Mouse (Mus musculus) myocyte (in vitro differentiated cells): ENCODE measurements around the gene Elovl6.

Experiments
- CEBPB ChIP-seq: IDR thresholded peaks from 2 replicates; pipeline ENCODE4 v1.6.1; 2011; ENCODE audit warnings: mild to moderate bottlenecking, moderate library complexity; ENCODE audit not compliant: poor library complexity, insufficient read depth, severe bottlenecking
- E2F4 ChIP-seq: IDR thresholded peaks from one replicate; pipeline ENCODE4 v1.6.1; 2011; ENCODE audit warnings: mild to moderate bottlenecking, control low read depth, moderate library complexity; ENCODE audit not compliant: insufficient read depth
- MAX ChIP-seq: IDR thresholded peaks from one replicate; pipeline ENCODE4 v1.6.1; 2011; ENCODE audit warnings: low read depth, mild to moderate bottlenecking, control low read depth
- MYOG ChIP-seq, 3 experiments: IDR thresholded peaks; one replicate each; pipeline ENCODE4 v1.6.1; 2011; ENCODE audit warnings: control low read depth in 2 of 3, low read depth in 2 of 3, mild to moderate bottlenecking in 2 of 3; ENCODE audit not compliant: insufficient read length in 2 of 3, control insufficient read depth in 1 of 3, insufficient read depth in 1 of 3
- POLR2A ChIP-seq: IDR thresholded peaks from one replicate; pipeline ENCODE4 v1.6.1; 2011; ENCODE audit warnings: low read depth, mild to moderate bottlenecking, control low read depth, moderate library complexity; ENCODE audit not compliant: insufficient read length
- POLR2AphosphoS2 ChIP-seq: IDR thresholded peaks from one replicate; pipeline ENCODE4 v1.6.1; 2011; ENCODE audit warnings: low read depth, control low read depth; ENCODE audit not compliant: insufficient read length
- REST ChIP-seq: IDR thresholded peaks from one replicate; pipeline ENCODE4 v1.6.1; 2011; ENCODE audit warnings: mild to moderate bottlenecking, control low read depth, moderate library complexity; ENCODE audit not compliant: insufficient read depth, insufficient read length
- SRF ChIP-seq: IDR thresholded peaks from one replicate; pipeline ENCODE4 v1.6.1; 2011; ENCODE audit warnings: low read depth; ENCODE audit not compliant: control insufficient read depth, insufficient read length
- TCF12 ChIP-seq: IDR thresholded peaks from one replicate; pipeline ENCODE4 v1.6.1; 2011; ENCODE audit warnings: mild to moderate bottlenecking, control low read depth; ENCODE audit not compliant: poor library complexity, insufficient read depth, severe bottlenecking
- TCF3 ChIP-seq: IDR thresholded peaks from one replicate; pipeline ENCODE4 v1.6.1; 2011; ENCODE audit warnings: low read depth, control low read depth; ENCODE audit not compliant: insufficient read length
- USF1 ChIP-seq: IDR thresholded peaks from one replicate; pipeline ENCODE4 v1.6.1; 2011; ENCODE audit warnings: low read depth, mild to moderate bottlenecking, control low read depth, moderate library complexity

DNA sequence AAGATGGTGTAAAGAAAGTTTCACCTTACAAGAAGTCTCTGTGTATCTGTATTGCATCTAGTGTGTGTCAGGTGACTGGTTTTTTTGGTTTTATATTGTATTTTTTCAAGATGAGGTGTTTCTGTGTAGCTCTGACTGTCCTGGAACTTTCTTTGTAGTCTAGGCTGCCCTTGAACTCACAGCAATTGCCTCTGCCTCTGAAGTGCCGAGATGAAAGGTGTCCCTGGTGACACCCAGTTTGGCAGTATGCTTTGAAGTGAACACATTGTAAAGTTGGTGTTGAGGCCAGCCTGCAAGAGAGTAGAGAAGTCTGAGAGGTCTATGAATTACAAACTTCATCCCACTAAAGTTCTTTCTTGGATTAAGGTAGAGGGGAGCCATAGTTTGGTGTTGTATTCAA lies 13.1 kb downstream of the Elovl6 start:
- TF ChIP-seq POLR2A: no peak
- no peak for TF ChIP-seq E2F4
- TF ChIP-seq USF1: no peak
- no peak for TF ChIP-seq CEBPB
- no peak for TF ChIP-seq SRF
- no peak for TF ChIP-seq POLR2AphosphoS2
- no peak for TF ChIP-seq TCF12
- TF ChIP-seq REST: no peak
- TF ChIP-seq MAX: no peak
- TF ChIP-seq TCF3: no peak
- TF ChIP-seq MYOG (IDR thresholded peaks at IDR 0.05; ENCODE audit: control insufficient read depth in 1 of 3, insufficient read depth in 1 of 3, insufficient read length in 2 of 3, low read depth in 2 of 3): no peak
